Comparison of ENCODE assay signal across 11 mouse cellular contexts in genomic region chr4:32297071-32297671, GRCm38 (mm10). TPM values are rescaled to one million over a fixed set of nuclear protein-coding genes. Genes with fewer than 3 reads are reported as not detected.
DNase-seq lines count a peak whose midpoint lies in the region; ATAC-seq and TF ChIP-seq lines count a peak whose summit lies in the region.
"Had no signal": no experiment of that assay in that cellular context is flagged by ENCODE, and none has a peak within 500 bp of the region (broad histone marks: within the 10 kb centered on the region; RNA-seq: fewer than 3 reads in every experiment).

No protein-coding gene starts in this region.

- no peak overlapping the region for H3K4me2 ChIP-seq in midbrain, embryonic 16.5 days (ENCODE audit: low read length)
- H3K4me2 ChIP-seq in forebrain, embryonic 13.5 days = no peak overlapping the region
- H3K4me2 ChIP-seq in hindbrain, embryonic 11.5 days (replicated peaks; ENCODE audit: low read depth, low read length) = no peak overlapping the region
- H3K4me2 ChIP-seq in midbrain, postnatal 0 days (ENCODE audit: low read depth, low read length, poor library complexity, severe bottlenecking) = no peak overlapping the region

- no peak for TF ChIP-seq CTCF in midbrain, postnatal 0 days (IDR thresholded peaks at IDR 0.05)

- ATAC-seq in midbrain, embryonic 16.5 days = no peak
- peak; percentile 57; the same call in 1 of the 2 replicates for ATAC-seq in forebrain, embryonic 13.5 days
- 0 out of 2 replicates have a peak, but pooled peaks have one; percentile 63 for ATAC-seq in hindbrain, embryonic 11.5 days (ENCODE audit: low FRiP score)
- ATAC-seq in midbrain, postnatal 0 days (ENCODE audit: low FRiP score) = no peak

- WGBS in midbrain, embryonic 10.5 days = 13% methylated on average over 6 of the region's 6 CpGs
- WGBS in midbrain, embryonic 16.5 days = 8% methylated on average over 6 of the region's 6 CpGs
- 8% methylated on average over 6 of the region's 6 CpGs for WGBS in forebrain, embryonic 13.5 days
- WGBS in hindbrain, embryonic 11.5 days = 18% methylated on average over 6 of the region's 6 CpGs
- 16% methylated on average over 6 of the region's 6 CpGs for WGBS in midbrain, postnatal 0 days

- no peak overlapping the region for H3K4me3 ChIP-seq in midbrain, embryonic 10.5 days
- no peak overlapping the region for H3K4me3 ChIP-seq in midbrain, embryonic 16.5 days (ENCODE audit: low read depth, low read length)
- H3K4me3 ChIP-seq in forebrain, embryonic 13.5 days = no peak overlapping the region
- no peak overlapping the region for H3K4me3 ChIP-seq in hindbrain, embryonic 11.5 days (ENCODE audit: low read depth, low read length)
- H3K4me3 ChIP-seq in midbrain, postnatal 0 days (ENCODE audit: low read depth, low read length) = no peak overlapping the region

- DNase-seq in midbrain, embryonic 10.5 days (ENCODE audit: low spot score) = no peak
- peak; percentile 26 for DNase-seq in hindbrain, embryonic 11.5 days (ENCODE audit: low spot score)
- no peak for DNase-seq in midbrain, postnatal 0 days (ENCODE audit: low spot score)
- no peak for DNase-seq in kidney, adult 18-20 months
- DNase-seq in right cerebral cortex, postnatal 25 days = no peak
- DNase-seq in cerebellum, postnatal 4 days (ENCODE audit: low spot score in 2 of 2) = no peak
- DNase-seq: adrenal gland, postnatal 36 days had no signal

- no peak overlapping the region for H3K9ac ChIP-seq in midbrain, embryonic 16.5 days (ENCODE audit: low read depth, low read length)
- no peak overlapping the region for H3K9ac ChIP-seq in forebrain, embryonic 13.5 days
- H3K9ac ChIP-seq in hindbrain, embryonic 11.5 days (ENCODE audit: low read depth, low read length) = no peak overlapping the region
- no peak overlapping the region for H3K9ac ChIP-seq in midbrain, postnatal 0 days (replicated peaks; ENCODE audit: low read length, poor library complexity, severe bottlenecking)

- no peaks in the 10 kb centered on the region for H3K9me3 ChIP-seq in midbrain, embryonic 10.5 days (replicated peaks)
- no peaks in the 10 kb centered on the region for H3K9me3 ChIP-seq in midbrain, embryonic 16.5 days (replicated peaks; ENCODE audit: control insufficient read depth, low read length, poor library complexity, severe bottlenecking)
- no peaks in the 10 kb centered on the region for H3K9me3 ChIP-seq in forebrain, embryonic 13.5 days (replicated peaks)
- no peaks in the 10 kb centered on the region for H3K9me3 ChIP-seq in hindbrain, embryonic 11.5 days (ENCODE audit: control insufficient read depth, low read length)
- H3K9me3 ChIP-seq in midbrain, postnatal 0 days (ENCODE audit: low read length) = no peaks in the 10 kb centered on the region

- H3K4me1 ChIP-seq in midbrain, embryonic 10.5 days = peaks cover 75% of the 10 kb centered on the region
- peaks cover 27% of the 10 kb centered on the region for H3K4me1 ChIP-seq in midbrain, embryonic 16.5 days (ENCODE audit: control insufficient read depth, insufficient read depth, low read length)
- H3K4me1 ChIP-seq in forebrain, embryonic 13.5 days = peaks cover 58% of the 10 kb centered on the region
- H3K4me1 ChIP-seq in hindbrain, embryonic 11.5 days (replicated peaks; ENCODE audit: control insufficient read depth, insufficient read depth, low read length) = peaks cover 2% of the 10 kb centered on the region
- peaks cover 11% of the 10 kb centered on the region for H3K4me1 ChIP-seq in midbrain, postnatal 0 days (ENCODE audit: insufficient read depth, low read length)

- no peaks in the 10 kb centered on the region for H3K27me3 ChIP-seq in midbrain, embryonic 10.5 days (ENCODE audit: low read depth, poor library complexity, severe bottlenecking)
- H3K27me3 ChIP-seq in midbrain, embryonic 16.5 days (ENCODE audit: control insufficient read depth, insufficient read depth, low read depth, low read length) = no peaks in the 10 kb centered on the region
- H3K27me3 ChIP-seq in forebrain, embryonic 13.5 days = no peaks in the 10 kb centered on the region
- H3K27me3 ChIP-seq in hindbrain, embryonic 11.5 days (ENCODE audit: control insufficient read depth, insufficient read depth, low read length) = no peaks in the 10 kb centered on the region
- H3K27me3 ChIP-seq in midbrain, postnatal 0 days (ENCODE audit: insufficient read depth, low read length) = no peaks in the 10 kb centered on the region

- peak overlapping the region; percentile 87 for H3K27ac ChIP-seq in midbrain, embryonic 10.5 days (replicated peaks)
- H3K27ac ChIP-seq in midbrain, embryonic 16.5 days (ENCODE audit: low read length) = no peak overlapping the region
- H3K27ac ChIP-seq in forebrain, embryonic 13.5 days = no peak overlapping the region
- peak overlapping the region; percentile 34; the same call in 1 of the 2 replicates for H3K27ac ChIP-seq in hindbrain, embryonic 11.5 days (ENCODE audit: low read depth, low read length)
- H3K27ac ChIP-seq in midbrain, postnatal 0 days (ENCODE audit: low read depth, low read length) = 0 out of 2 replicates have a peak overlapping the region, but pooled peaks have one; percentile 32
- H3K27ac ChIP-seq: macrophage had no signal

- H3K36me3 ChIP-seq in midbrain, embryonic 10.5 days = 0 out of 2 replicates have a peak, but pooled peaks cover 3% of the 10 kb centered on the region
- no peaks in the 10 kb centered on the region for H3K36me3 ChIP-seq in midbrain, embryonic 16.5 days (ENCODE audit: control insufficient read depth, insufficient read depth, low read length)
- 0 out of 2 replicates have a peak, but pooled peaks cover 2% of the 10 kb centered on the region for H3K36me3 ChIP-seq in forebrain, embryonic 13.5 days (ENCODE audit: poor library complexity, severe bottlenecking)
- no peaks in the 10 kb centered on the region for H3K36me3 ChIP-seq in hindbrain, embryonic 11.5 days (ENCODE audit: control insufficient read depth, insufficient read depth, low read length)
- H3K36me3 ChIP-seq in midbrain, postnatal 0 days (ENCODE audit: insufficient read depth, low read length) = no peaks in the 10 kb centered on the region

RNA-seq across cellular contexts. Expression of gene Bach2, which starts 58.6 kb away (rescaled TPM):
- 7.7 and 10.0 TPM in 2 replicates for polyA plus RNA-seq in midbrain, embryonic 10.5 days (2016; fragmentation: Nextera tagmentation; extraction: Ambion mirVana)
- polyA plus RNA-seq in midbrain, embryonic 16.5 days (2015; fragmentation: Nextera tagmentation; extraction: Ambion mirVana) = 18.8 and 20.8 TPM in 2 replicates
- 26.2 and 31.6 TPM in 2 replicates for polyA plus RNA-seq in forebrain, embryonic 13.5 days (2015; fragmentation: Nextera tagmentation; extraction: Ambion mirVana)
- polyA plus RNA-seq in hindbrain, embryonic 11.5 days (2014; fragmentation: Nextera tagmentation; extraction: Ambion mirVana) = 23.8 and 23.9 TPM in 2 replicates
- total RNA-seq in midbrain, postnatal 0 days (2014; rRNA removed) = 15.9 and 16.0 TPM in 2 replicates
- 11.0 and 11.7 TPM in 2 replicates for polyA plus RNA-seq in midbrain, postnatal 0 days (2015; fragmentation: Nextera tagmentation; extraction: Ambion mirVana)
- total RNA-seq: MEL had no signal

Comparison
In these comparisons a context has a peak if more than half of its experiments do, and no peak if none do; other contexts are left out.
1. H3K27ac ChIP-seq: peak in midbrain, embryonic 10.5 days (single experiment), hindbrain, embryonic 11.5 days (single experiment) and midbrain, postnatal 0 days (single experiment); none in midbrain, embryonic 16.5 days (single experiment) and forebrain, embryonic 13.5 days (single experiment).
2. ATAC-seq: peak in forebrain, embryonic 13.5 days (single experiment) and hindbrain, embryonic 11.5 days (single experiment); none in midbrain, embryonic 16.5 days (single experiment) and midbrain, postnatal 0 days (single experiment).